Mouse (Mus musculus) kidney, adult 9 months (tissue): ENCODE data around the gene Optc.
A peak's percentile ranks its signal among the peaks of the same experiment; 100 is the strongest.

Source experiments
- DNase-seq: peaks from one replicate; pipeline ENCODE4 v3.0.0; 2022

The Optc gene

GRCm38 (mm10) chr1:133907949-133908658 is at the start of gene Optc:
Optc (minus strand) TSS chr1:133907999.
- no peak for DNase-seq

- DNase-seq: no peak
Measured at GRCm38 (mm10) chr1:133954009-133954408, 46.2 kb upstream of the Optc start.

GRCm38 (mm10) chr1:133953261-133953742 is 45.5 kb upstream of the Optc start:
- DNase-seq: no peak

GRCm38 (mm10) chr1:133951598-133951997 is 43.8 kb upstream of the Optc start:
- DNase-seq: no peak

- DNase-seq: no peak
Measured at GRCm38 (mm10) chr1:133950061-133950782, 42.4 kb upstream of the Optc start.

- DNase-seq: no peak
Measured at GRCm38 (mm10) chr1:133945106-133945505, 37.3 kb upstream of the Optc start.

- no peak for DNase-seq
Measured at GRCm38 (mm10) chr1:133941904-133942303, 34.1 kb upstream of the Optc start.

- DNase-seq: no peak
Measured at GRCm38 (mm10) chr1:133941158-133941860, 33.5 kb upstream of the Optc start.

- DNase-seq: no peak
Measured at GRCm38 (mm10) chr1:133940481-133941092, 32.8 kb upstream of the Optc start.

GRCm38 (mm10) chr1:133939708-133940107 is 31.9 kb upstream of the Optc start:
- DNase-seq: no peak

GRCm38 (mm10) chr1:133936169-133936568 is 28.4 kb upstream of the Optc start:
- DNase-seq: no peak

- DNase-seq: no peak
Measured at GRCm38 (mm10) chr1:133934354-133934963, 26.7 kb upstream of the Optc start.

GRCm38 (mm10) chr1:133933301-133934195 is 25.7 kb upstream of the Optc start:
- no peak for DNase-seq

- DNase-seq: no peak
Measured at GRCm38 (mm10) chr1:133929980-133930379, 22.2 kb upstream of the Optc start.

GRCm38 (mm10) chr1:133925223-133925622 is 17.4 kb upstream of the Optc start:
- DNase-seq: no peak

- DNase-seq: no peak
Measured at GRCm38 (mm10) chr1:133924141-133924875, 16.5 kb upstream of the Optc start.

GRCm38 (mm10) chr1:133923071-133923470 is 15.3 kb upstream of the Optc start:
- no peak for DNase-seq

GRCm38 (mm10) chr1:133921304-133921751 is 13.5 kb upstream of the Optc start, which contains the start of gene Prelp:
Prelp (minus strand) TSS chr1:133921414.
- peak; percentile 56 for DNase-seq

- no peak for DNase-seq
Measured at GRCm38 (mm10) chr1:133920876-133921275, 13.1 kb upstream of the Optc start.

GRCm38 (mm10) chr1:133920401-133920800 is 12.6 kb upstream of the Optc start:
- no peak for DNase-seq

- DNase-seq: no peak
Measured at GRCm38 (mm10) chr1:133918088-133918470, 10.3 kb upstream of the Optc start.
